Mouse (Mus musculus) liver, adult 2 months (tissue): ENCODE data around the gene Pign.

Experiments used
- CTCF ChIP-seq: fragments of 200-500 bp; IDR thresholded peaks from 2 replicates; pipeline ENCODE4 v1.5.1; 2011; ENCODE audit warnings: low read depth, low read length, control low read depth
- POLR2A ChIP-seq: fragments of 200-500 bp; IDR thresholded peaks from 2 replicates; pipeline ENCODE4 v1.6.1; 2011; ENCODE audit warnings: low read length, control low read depth; ENCODE audit not compliant: insufficient read depth; ENCODE audit errors: extremely low read depth

DNA sequence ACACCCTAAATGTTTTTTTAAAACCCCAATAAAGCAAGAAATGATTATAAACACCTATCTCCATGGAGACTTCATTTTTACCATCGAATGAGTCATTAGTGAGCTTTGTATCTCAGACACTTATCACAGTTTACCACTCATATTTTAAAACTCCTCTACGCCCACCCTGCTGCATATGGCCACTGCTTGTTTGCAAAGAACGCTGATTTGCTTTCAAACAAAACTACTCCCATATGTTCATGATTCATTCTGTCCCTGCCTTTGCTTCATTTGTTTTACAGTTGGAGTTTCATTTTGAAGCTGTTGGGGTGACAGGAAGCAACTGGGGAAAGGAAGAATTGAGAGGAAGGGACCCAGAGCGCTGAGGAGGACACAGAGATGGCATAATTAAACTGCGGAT is 170.9 kb downstream of the Pign start:
- TF ChIP-seq CTCF: no peak
- no peak for TF ChIP-seq POLR2A
